Mouse (Mus musculus) forebrain, embryonic 14.5 days (tissue): Measurements from ENCODE around the gene Actr3b. TPM values are rescaled to one million over a fixed set of nuclear protein-coding genes. Genes with fewer than 3 reads are reported as not detected.

ENCODE experiments used
- ATAC-seq: fragments of 200-750 bp; cut with Nextera tagmentation; 2 replicates; pipeline ENCODE4 v1.8.0; 2017; ENCODE audit warnings: mild to moderate bottlenecking, moderate library complexity
- DNase-seq: peaks from one replicate; pipeline ENCODE4 v3.0.0-alpha.2; 2015; ENCODE audit warnings: low spot score
- H3K27ac ChIP-seq: fragments of 300-500 bp; sonication (generic); 2 replicates; pipeline ENCODE4 v1.5.1; 2014; ENCODE audit warnings: low read depth, mild to moderate bottlenecking, control low read depth, low read length, moderate library complexity
- H3K27me3 ChIP-seq: fragments of 300-500 bp; sonication (generic); replicated peaks from 2 replicates; pipeline ENCODE4 v1.6.1; 2014; ENCODE audit warnings: low read length, control low read depth, mixed read lengths; ENCODE audit not compliant: control insufficient read depth, insufficient read depth
- H3K36me3 ChIP-seq: fragments of 300-500 bp; sonication (generic); 2 replicates; pipeline ENCODE4 v1.6.1; 2014; ENCODE audit warnings: low read length, control low read depth; ENCODE audit not compliant: control insufficient read depth, insufficient read depth
- H3K4me1 ChIP-seq: fragments of 300-500 bp; sonication (generic); 2 replicates; pipeline ENCODE4 v1.6.1; 2014; ENCODE audit warnings: antibody characterized with exemption, low read length, control low read depth; ENCODE audit not compliant: control insufficient read depth, insufficient read depth
- H3K4me2 ChIP-seq: fragments of 300-500 bp; sonication (generic); 2 replicates; pipeline ENCODE4 v1.6.1; 2014; ENCODE audit warnings: mild to moderate bottlenecking, control low read depth, low read length
- H3K4me3 ChIP-seq: fragments of 300-500 bp; sonication (generic); 2 replicates; pipeline ENCODE4 v1.5.1; 2014; ENCODE audit warnings: low read depth, low read length, control low read depth
- H3K9ac ChIP-seq: fragments of 300-500 bp; sonication (generic); 2 replicates; pipeline ENCODE4 v1.6.1; 2014; ENCODE audit warnings: mild to moderate bottlenecking, low read length, control low read depth, moderate library complexity
- H3K9me3 ChIP-seq: fragments of 300-500 bp; sonication (generic); replicated peaks from 2 replicates; pipeline ENCODE4 v1.6.1; 2016; ENCODE audit warnings: low read length, control low read depth, mixed read lengths; ENCODE audit not compliant: control insufficient read depth
- WGBS: fragments of 180-500 bp; shearing (Covaris S2); extraction: QIAGEN DNeasy Blood & Tissue Kit; methylation state at CpG from one replicate; pipeline ENCODE4 v1.1.7; 2014; 5-methylcytosine and 5-hydroxymethylcytosine counted together
- polyA plus RNA-seq: library from polyadenylated mRNA; unstranded; fragments of >200 nt; fragmentation: Nextera tagmentation; extraction: Ambion mirVana; gene quantifications from 2 replicates; pipeline ENCODE4 v1.2.1, GENCODE M21; 2014

Actr3b gene
- polyA plus RNA-seq, 1 experiment from 2014 or later, result 48.6 TPM

DNA sequence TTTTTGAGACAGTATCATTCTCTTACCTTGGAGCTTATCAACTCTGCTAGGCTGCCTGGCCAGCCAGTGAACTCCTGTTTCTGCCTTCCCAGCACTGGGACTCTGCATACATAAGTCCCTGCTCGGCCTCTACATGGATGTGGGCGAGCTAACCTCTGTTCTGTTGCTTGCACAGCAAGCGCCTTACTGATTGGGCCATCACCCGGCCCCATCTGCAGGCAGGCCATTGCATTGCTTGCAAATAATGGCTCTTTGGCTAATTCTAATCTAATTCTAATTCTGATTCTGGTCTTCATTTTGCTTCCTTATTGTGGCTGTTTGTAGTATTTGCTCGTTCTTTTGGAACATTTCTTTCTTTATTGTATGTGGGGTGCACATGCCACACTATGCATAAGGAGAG is 44.8 kb downstream of the Actr3b start:
- 59% methylated on average over 5 of the region's 5 CpGs for WGBS
- H3K9me3 ChIP-seq, result no peaks in the 10 kb centered on the region
- H3K4me2 ChIP-seq, result no peak overlapping the region
- H3K9ac ChIP-seq, result no peak overlapping the region
- no peaks in the 10 kb centered on the region for H3K4me1 ChIP-seq
- no peak overlapping the region for H3K27ac ChIP-seq
- no peak for ATAC-seq
- no peaks in the 10 kb centered on the region for H3K27me3 ChIP-seq
- H3K4me3 ChIP-seq, result no peak overlapping the region
- H3K36me3 ChIP-seq, result no peaks in the 10 kb centered on the region
- DNase-seq, result no peak

DNA sequence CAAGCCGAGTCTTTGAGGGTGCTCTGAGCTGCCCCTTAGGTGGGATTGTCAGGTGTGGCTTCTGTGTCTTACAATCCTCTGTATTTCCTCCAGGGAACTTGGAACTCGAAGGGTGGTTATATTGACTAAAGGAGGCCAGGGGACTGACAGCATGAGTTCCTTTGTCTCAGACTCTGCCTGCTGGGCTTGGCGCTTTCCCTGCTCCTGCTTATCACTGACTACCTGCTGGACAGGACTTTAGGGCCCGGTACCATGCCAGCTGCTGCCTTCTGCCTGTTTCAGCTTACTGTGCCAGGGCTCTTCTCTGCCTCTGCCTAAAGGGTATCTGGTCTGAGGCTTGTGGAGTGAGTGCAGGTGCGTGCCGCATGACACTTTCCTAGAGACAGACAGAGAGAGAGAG is 53.1 kb downstream of the Actr3b start:
- Histone ChIP-seq H3K27me3 (no peaks in the 10 kb centered on the region), H3K4me3 (no peak overlapping the region), H3K4me2 (no peak overlapping the region), H3K27ac (no peak overlapping the region), H3K9ac (no peak overlapping the region), H3K36me3 (no peaks in the 10 kb centered on the region), H3K4me1 (no peaks in the 10 kb centered on the region), H3K9me3 (no peaks in the 10 kb centered on the region)
- no peak for DNase-seq
- no peak for ATAC-seq
- whole genome bisulfite sequencing, result 42% methylated on average over 6 of the region's 6 CpGs

DNA sequence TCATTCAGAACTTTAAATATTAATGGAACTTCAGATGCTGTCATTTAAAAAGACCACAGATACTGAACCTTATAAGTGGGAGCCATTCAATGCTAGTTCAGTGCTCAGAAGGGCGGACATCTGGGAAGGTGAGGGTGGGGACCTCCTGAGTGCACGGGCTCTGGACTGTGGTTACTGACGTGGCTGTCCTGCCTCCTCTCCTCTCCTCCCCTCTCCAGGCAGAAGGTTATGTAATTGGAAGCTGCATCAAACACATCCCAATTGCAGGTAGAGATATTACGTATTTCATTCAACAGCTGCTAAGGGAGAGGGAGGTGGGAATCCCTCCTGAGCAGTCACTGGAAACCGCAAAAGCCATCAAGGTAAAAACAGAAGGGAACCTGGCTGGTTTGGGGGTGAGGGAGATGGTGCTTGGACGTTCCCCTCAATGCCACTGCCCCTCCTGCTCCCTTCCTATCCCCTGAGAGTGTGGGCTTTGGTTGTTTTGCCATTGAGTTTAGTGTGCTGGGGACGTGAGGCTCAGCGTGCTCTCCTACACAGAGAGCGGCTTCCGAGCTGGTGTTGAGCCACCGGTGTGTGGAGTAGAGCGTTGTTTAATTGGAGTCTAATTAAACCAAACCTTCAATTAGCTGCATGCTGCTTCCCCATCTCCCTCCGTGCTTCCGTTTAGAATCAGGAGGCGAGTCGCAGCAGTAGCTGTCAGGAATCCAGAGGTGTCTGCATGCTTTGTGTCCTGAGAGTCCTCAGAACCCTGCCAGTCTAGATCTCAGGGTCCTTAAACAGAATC is 69.7 kb downstream of the Actr3b start:
- ATAC-seq (peak; percentile 58; the same call in 1 of the 2 replicates), DNase-seq (peak; percentile 68)
- peaks cover 11% of the 10 kb centered on the region; the same call in 1 of the 2 replicates for H3K4me1 ChIP-seq
- 30% methylated on average over 16 of the region's 16 CpGs for WGBS
- no peak overlapping the region for H3K4me3 ChIP-seq
- no peaks in the 10 kb centered on the region for H3K27me3 ChIP-seq
- no peaks in the 10 kb centered on the region for H3K36me3 ChIP-seq
- no peak overlapping the region for H3K27ac ChIP-seq
- H3K9me3 ChIP-seq, result no peaks in the 10 kb centered on the region
- H3K4me2 ChIP-seq, result no peak overlapping the region
- H3K9ac ChIP-seq, result peak overlapping the region; percentile 13; the same call in 1 of the 2 replicates

DNA sequence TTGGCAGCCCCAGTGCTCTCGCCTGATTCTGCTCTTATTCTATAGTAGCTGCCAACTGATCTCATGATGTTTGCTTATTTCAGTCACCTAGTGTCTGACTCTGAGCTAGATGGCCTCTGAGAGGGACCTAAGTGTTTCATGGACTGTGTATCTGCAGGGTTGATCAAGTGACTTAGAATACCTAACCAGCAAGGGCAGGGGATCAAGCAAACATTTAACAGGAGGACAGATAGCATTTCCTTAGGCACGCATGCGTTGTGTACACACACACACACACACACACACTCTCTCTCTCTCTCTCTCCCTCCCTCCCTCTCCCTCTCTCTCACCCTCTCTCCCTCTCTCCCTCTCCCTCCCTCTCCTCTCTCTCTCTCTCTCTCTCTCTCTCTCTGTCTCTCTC is 71.0 kb downstream of the Actr3b start:
- no peaks in the 10 kb centered on the region for H3K36me3 ChIP-seq
- H3K9me3 ChIP-seq, result no peaks in the 10 kb centered on the region
- DNase-seq, result no peak

DNA sequence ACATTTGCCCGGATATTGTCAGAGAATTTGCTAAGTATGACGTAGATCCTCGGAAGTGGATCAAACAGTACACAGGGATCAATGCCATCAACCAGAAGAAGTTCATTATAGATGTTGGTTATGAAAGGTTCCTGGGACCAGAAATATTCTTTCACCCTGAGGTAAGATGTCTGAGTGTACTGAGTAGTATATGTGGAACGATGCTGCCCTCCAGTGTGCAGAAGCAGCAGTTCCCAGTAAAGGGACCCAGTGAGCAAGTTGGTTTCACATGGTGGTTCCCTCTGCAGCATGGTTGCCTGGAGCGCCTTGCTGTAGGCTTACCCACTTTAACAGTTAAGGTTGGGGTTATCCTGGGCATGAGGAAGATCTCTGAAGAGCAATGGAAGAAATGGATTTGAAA is 71.8 kb downstream of the Actr3b start:
- no peaks in the 10 kb centered on the region for H3K27me3 ChIP-seq
- no peak overlapping the region for H3K4me2 ChIP-seq
- peak; percentile 83 for DNase-seq
- H3K27ac ChIP-seq, result no peak overlapping the region
- no peak overlapping the region for H3K9ac ChIP-seq
- peaks cover 11% of the 10 kb centered on the region for H3K4me1 ChIP-seq
- 69% methylated on average over 5 of the region's 5 CpGs for WGBS
- peak; percentile 89 for ATAC-seq
- no peak overlapping the region for H3K4me3 ChIP-seq
- no peaks in the 10 kb centered on the region for H3K36me3 ChIP-seq
- H3K9me3 ChIP-seq, result no peaks in the 10 kb centered on the region

More for the DNA sequence above, 71.0 kb downstream of the Actr3b start:
- H3K27me3 ChIP-seq, result no peaks in the 10 kb centered on the region
- no peak overlapping the region for H3K4me2 ChIP-seq
- H3K9ac ChIP-seq, result no peak overlapping the region
- ATAC-seq, result no peak
- H3K4me3 ChIP-seq, result no peak overlapping the region
- no peak overlapping the region for H3K27ac ChIP-seq
- H3K4me1 ChIP-seq, result peaks cover 11% of the 10 kb centered on the region; the same call in 1 of the 2 replicates
- WGBS, result 77% methylated on average over 3 of the region's 3 CpGs

DNA sequence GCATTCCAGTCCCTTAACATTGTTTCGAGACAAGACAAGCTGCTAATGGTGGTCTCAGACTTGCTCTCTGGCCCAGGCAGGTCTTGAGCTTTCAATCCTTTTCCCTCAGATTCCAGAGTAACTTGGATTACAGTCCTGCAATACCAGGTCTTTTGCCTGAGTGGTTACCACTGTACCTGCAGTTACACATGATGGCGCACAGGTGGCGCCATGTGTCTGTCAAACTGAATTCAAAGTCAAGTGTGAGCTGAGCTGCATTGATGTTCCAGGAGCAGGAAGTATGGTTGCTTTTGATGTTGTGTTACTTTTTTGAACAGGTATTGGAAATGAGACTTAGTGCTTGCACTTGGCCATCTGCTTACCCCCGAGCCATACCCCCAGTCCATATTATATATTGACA is 79.6 kb downstream of the Actr3b start:
- Histone ChIP-seq H3K9me3 (no peaks in the 10 kb centered on the region), H3K4me3 (no peak overlapping the region), H3K4me2 (no peak overlapping the region), H3K27me3 (no peaks in the 10 kb centered on the region), H3K4me1 (no peaks in the 10 kb centered on the region; the same call in 1 of the 2 replicates), H3K27ac (no peak overlapping the region), H3K9ac (no peak overlapping the region), H3K36me3 (no peaks in the 10 kb centered on the region)
- 36% methylated on average over 4 of the region's 4 CpGs for WGBS
- ATAC-seq (peak; percentile 40), DNase-seq (peak; percentile 75)

DNA sequence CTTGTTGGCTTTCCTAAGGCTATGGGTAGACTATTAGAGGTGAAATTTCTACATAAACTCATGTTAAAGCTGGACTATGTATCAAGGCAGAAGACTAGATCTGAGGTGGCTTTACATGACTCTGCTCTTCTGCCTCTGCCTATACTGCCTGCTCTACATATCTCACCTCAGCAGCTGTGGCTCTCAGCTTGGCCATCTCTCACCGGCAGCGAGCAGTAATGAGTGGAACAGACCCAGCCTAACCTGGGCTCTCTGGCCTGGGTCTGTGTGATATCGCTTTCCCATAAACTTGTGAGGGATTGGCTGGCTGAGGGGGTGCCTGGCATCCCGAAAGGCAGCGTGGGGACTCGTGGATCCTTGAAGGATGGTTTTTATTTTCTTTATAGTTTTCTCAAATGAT is 86.8 kb downstream of the Actr3b start:
- H3K9me3 ChIP-seq, result no peaks in the 10 kb centered on the region
- H3K36me3 ChIP-seq, result no peaks in the 10 kb centered on the region
- no peak overlapping the region for H3K4me2 ChIP-seq
- no peak overlapping the region for H3K4me3 ChIP-seq
- no peak overlapping the region for H3K9ac ChIP-seq
- no peaks in the 10 kb centered on the region for H3K27me3 ChIP-seq
- DNase-seq, result no peak
- H3K4me1 ChIP-seq, result no peaks in the 10 kb centered on the region
- WGBS, result 89% methylated on average over 6 of the region's 6 CpGs
- no peak overlapping the region for H3K27ac ChIP-seq
- no peak for ATAC-seq

DNA sequence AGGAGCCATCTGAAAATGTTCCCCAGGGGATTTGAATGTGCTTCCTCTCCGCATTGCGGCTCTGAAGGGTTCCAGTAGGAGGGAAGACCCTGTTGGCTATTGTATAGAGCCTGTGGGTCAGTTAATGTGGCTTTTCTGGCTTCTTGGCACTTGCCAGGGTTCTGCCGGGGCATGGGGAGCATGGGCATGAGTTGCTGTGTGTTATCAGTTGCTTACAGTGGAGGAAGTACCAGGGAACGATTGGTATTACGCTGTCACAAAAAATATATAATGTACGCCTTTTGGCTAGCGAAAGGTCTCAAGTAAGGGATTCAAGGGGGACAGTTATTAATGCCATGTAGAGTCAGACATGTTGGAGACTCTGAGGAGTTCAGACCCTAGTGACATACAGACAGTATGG is 87.4 kb downstream of the Actr3b start:
- no peaks in the 10 kb centered on the region for H3K27me3 ChIP-seq
- ATAC-seq (no peak), DNase-seq (no peak)
- no peak overlapping the region for H3K4me2 ChIP-seq
- no peak overlapping the region for H3K27ac ChIP-seq
- WGBS, result 92% methylated on average over 7 of the region's 7 CpGs
- H3K36me3 ChIP-seq, result no peaks in the 10 kb centered on the region
- H3K4me1 ChIP-seq, result no peaks in the 10 kb centered on the region
- no peaks in the 10 kb centered on the region for H3K9me3 ChIP-seq
- H3K4me3 ChIP-seq, result no peak overlapping the region
- H3K9ac ChIP-seq, result no peak overlapping the region

DNA sequence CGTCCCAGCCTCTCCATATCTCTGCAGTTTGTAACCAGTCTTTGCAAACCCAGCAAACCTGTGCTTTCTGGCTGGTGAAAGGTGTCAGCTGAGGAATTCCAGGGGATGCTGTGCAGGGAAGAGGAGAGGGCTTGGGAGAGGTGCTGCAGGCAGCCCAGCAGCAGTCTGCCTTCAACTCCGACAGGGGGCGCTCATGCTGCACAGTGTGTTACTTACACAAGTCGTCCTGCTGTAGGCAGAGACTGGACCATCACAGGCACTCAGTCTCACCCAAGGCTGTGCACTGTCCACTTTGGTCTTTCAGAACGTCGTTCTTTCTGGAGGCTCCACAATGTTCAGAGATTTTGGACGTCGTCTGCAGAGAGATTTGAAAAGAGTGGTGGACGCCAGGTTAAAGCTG is 88.3 kb downstream of the Actr3b start:
- H3K9ac ChIP-seq, result no peak overlapping the region
- H3K4me3 ChIP-seq, result no peak overlapping the region
- ATAC-seq (peak; percentile 50; the same call in 1 of the 2 replicates), DNase-seq (peak; percentile 68)
- no peak overlapping the region for H3K4me2 ChIP-seq
- WGBS, result 50% methylated on average over 9 of the region's 9 CpGs
- no peaks in the 10 kb centered on the region for H3K4me1 ChIP-seq
- H3K27me3 ChIP-seq, result no peaks in the 10 kb centered on the region
- H3K27ac ChIP-seq, result no peak overlapping the region
- H3K36me3 ChIP-seq, result no peaks in the 10 kb centered on the region
- H3K9me3 ChIP-seq, result no peaks in the 10 kb centered on the region
